Mouse (Mus musculus): ENCODE measurements at regions not wholly inside any gene's neighbourhood (a gene's known extent, or its start where the extent isn't known, plus 50 kb on each side); places are given as distances from the start of the nearest gene placed in this dataset.

GRCm38 (mm10) chr3:123754011-123754610 is 63.5 kb upstream of the Ndst3 start:
- POLR2A ChIA-PET, result no interaction called here
- CTCF ChIA-PET, result no interaction called here

DNA sequence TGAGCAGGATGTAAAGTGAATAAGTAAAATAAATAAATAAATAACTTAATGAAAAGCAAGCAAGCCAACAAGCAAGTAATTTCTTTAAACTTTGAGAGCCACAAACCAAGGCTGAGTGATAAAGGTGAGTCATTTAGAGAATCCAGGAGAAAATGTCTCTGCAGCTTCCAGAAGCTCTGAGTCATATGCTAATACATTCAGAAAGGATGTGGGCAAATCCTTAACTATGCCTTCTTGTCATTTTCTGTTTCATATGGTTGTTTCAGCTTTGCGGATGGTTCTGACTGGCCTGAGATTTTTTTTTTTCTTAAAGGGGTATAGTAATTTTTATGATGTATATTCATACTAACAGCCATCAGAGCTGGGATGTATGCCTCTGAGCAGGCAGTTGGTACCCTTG is 64.3 kb upstream of the Ndst3 start:
- ChIA-PET POLR2A (interaction anchor here in 1 of 4 experiments (1.2 kb wide), 1 partner anchor 247 kb away, joined by 3 read pairs; no protein-coding TSS in a partner anchor), CTCF (interaction anchor here in 1 of 4 experiments (0.6 kb wide), 1 partner anchor 471 kb away, joined by 3 read pairs; no protein-coding TSS in a partner anchor)

DNA sequence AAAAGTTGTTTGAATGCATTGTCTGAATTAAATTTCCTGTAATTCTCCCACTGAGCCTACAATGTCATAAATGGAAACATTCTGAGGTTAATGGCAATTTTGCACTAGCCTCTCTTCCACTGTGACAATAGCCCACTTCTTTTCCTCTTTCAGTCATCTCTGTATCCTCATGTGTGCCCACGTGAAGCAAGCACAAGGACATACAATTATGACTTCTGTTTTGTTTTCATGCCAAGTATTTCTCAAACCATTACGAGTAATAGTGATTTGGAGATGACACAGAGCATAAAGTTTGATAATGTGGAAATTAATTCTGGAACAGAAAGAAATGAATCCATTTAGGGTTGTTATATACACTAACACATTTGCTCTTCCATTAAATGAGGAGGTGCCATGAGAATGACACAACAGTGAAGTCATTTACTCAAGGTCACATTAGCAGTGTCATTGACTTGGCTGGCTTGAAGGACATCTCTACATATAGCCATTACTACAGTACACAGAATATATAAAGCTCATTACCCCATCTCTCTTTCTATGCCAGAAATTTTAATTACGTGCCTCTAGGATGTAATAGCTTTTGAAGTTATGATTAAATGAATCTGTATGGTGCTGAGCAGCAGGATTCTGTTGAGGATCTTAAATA is 75.4 kb upstream of the Ndst3 start:
- CTCF ChIA-PET, result no interaction called here
- POLR2A ChIA-PET, result no interaction called here

GRCm38 (mm10) chr3:123766557-123766913 is 75.9 kb upstream of the Ndst3 start:
- POLR2A ChIA-PET, result no interaction called here
- CTCF ChIA-PET, result no interaction called here

GRCm38 (mm10) chr3:123780507-123780906 is 89.9 kb upstream of the Ndst3 start:
- POLR2A ChIA-PET, result no interaction called here
- CTCF ChIA-PET, result interaction anchor here in 2 of 4 experiments (0.6 to 1.7 kb wide), 4 partner anchors 13 to 1490 kb away, joined by 3 to 7 read pairs (median 6); no protein-coding TSS in a partner anchor

GRCm38 (mm10) chr3:123781581-123781980 is 90.9 kb upstream of the Ndst3 start:
- ChIA-PET POLR2A (no interaction called here), CTCF (no interaction called here)

- POLR2A ChIA-PET, result no interaction called here
- CTCF ChIA-PET, result no interaction called here
Observed at GRCm38 (mm10) chr3:123784127-123784526, 93.5 kb upstream of the Ndst3 start.

DNA sequence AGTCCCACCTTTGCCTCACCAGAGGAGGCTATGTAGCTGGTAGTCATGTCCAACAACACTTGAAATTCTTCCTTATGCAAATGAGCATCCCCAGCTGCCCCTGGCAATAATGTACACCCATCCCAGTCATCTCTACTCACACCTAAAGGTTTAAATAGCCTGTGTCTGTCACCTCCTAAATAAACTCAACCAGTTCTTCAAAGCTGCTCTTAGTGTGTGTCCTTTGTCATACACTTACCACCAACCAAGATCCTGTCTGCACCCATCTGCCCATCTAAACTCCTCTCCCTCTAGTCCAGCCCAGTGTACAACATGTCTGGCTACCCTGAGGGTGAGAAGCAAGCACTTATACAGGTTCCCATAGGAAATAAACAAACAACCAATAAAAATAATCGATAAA is 103.4 kb upstream of the Ndst3 start:
- ChIA-PET POLR2A (no interaction called here), CTCF (no interaction called here)

GRCm38 (mm10) chr3:123805338-123805737 is 114.7 kb upstream of the Ndst3 start:
- CTCF ChIA-PET, result no interaction called here
- POLR2A ChIA-PET, result interaction anchor here in 1 of 4 experiments (1.1 kb wide), 1 partner anchor 297 kb away, joined by 3 read pairs; no protein-coding TSS in a partner anchor

DNA sequence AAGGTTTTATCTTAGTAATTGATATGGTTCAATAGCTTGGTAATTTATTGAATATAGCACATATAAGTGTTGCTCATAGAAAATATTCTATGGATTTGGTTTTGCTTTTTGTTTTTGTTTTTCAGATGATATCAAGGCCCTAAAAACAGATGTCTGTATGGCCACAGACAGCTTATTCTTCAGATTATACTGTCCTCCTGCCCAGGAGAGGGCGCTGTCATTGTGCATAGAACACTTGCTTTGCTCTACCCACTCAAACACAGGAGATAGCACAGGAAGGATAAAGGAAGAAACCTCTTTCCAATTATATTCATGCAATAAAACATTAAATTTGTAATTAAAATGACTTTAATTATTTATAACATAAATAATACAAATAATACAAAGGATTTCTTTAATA is 115.4 kb upstream of the Ndst3 start:
- ChIA-PET CTCF (no interaction called here), POLR2A (interaction anchor here in 1 of 4 experiments (1.1 kb wide), 1 partner anchor 298 kb away, joined by 3 read pairs; no protein-coding TSS in a partner anchor)

GRCm38 (mm10) chr3:123806546-123806945 is 115.9 kb upstream of the Ndst3 start:
- ChIA-PET POLR2A (no interaction called here), CTCF (no interaction called here)

DNA sequence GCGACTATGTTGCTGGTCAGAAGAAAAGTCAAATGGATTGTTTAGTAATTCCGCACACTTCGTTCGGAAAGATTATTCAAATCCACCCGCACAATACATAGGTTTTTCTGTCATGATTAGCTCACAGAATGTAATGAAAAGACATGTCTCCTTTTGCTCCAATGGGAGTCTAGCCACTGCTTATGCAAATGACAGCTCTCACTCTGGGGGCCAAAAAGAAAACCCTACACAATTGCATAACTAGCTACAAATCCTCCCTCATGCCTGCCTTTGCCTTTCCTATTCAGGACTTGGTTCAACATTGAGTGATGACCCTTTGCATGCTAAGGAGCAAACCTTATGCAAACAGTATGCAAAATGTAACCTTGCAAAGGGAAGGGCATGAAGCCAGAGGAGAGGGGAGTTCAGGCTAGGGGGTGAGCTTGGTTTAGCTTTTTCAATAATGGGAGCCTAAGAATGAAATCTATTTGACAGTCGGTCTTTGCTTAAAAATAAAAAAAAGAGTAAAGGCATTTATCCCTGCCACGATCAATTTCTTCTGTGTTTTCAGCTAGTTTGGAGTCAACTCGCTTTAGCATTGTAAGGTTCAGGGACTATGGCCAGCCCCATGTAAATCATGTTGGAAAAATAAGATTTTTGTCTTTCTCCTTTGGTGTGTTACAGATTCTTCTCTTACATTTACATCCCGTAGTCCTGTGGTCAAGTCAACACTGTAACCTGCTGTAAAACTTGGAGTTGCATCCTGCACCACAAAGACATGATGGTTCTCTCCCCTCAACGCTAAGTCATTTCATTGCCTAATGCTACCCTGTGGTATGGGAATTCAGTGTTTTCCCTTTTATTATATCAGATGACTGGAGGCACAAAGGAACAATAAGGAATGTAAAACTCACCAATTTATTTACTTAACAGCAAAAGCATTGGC is 119.6 kb upstream of the Ndst3 start:
- ChIA-PET POLR2A (interaction anchor here in 2 of 4 experiments (1.3 to 1.4 kb wide), 2 partner anchors 302 kb away, joined by 3 to 5 read pairs; no protein-coding TSS in a partner anchor), CTCF (no interaction called here)

- CTCF ChIA-PET, result no interaction called here
- POLR2A ChIA-PET, result interaction anchor here in 2 of 4 experiments (1.3 to 1.4 kb wide), 2 partner anchors 303 kb away, joined by 3 to 5 read pairs; no protein-coding TSS in a partner anchor
Observed at GRCm38 (mm10) chr3:123810943-123811499, 120.4 kb upstream of the Ndst3 start.

DNA sequence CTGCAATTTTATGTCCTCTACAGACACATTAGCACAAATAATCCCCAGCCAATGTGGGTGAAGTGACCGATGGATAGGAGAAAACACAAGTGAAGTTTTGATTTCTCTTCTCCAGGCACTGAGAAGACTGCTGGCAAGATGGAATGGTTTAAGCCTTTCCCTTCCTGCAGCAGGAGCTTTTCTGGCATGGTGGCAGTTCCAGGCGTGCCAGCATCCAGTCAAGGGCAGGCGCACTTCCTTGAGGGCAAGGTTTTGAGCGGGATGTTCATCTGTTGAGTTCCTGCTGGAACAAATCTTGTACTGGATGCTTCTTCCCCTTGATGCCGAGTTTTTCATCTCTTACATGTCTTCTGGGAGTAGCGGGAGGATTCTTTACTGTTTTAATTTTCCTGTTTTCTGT is 138.1 kb upstream of the Ndst3 start:
- ChIA-PET POLR2A (no interaction called here), CTCF (no interaction called here)

DNA sequence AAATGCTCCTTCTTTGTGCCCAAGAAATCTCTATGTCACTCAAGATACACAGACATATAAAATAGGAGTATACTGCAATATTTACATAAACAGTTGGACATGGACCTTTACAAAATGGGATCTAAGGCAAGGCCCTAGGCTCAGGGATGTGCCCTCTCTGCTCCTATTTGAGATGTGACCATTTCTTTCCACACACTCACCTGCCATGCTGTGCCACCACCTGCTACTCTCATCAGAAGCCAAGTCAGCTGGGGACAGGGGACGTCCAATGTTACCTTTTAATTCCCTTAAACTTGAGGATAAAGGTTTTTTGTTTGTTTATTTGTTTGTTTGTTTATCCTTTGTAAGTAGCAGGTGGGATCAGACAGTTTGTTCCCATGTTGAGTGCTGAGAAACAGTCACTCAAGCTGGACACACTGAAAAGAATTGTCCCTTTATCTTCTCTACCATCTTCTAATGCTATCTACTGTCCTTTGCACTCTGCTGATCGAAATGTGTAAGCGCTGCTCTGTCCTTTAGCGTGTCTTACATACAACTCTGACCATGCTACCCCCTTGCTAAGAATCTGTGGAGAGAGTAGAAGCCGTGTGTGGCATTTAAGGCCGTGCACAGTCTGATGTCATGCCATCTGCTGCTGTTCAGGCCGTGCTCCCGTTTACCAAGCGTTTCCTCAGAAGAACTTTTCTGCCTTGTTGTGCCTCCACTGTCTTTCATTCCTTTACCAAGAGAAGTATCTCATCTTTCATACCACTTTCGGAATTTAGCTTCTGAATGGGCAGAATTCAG is 147.9 kb upstream of the Ndst3 start:
- ChIA-PET CTCF (no interaction called here), POLR2A (no interaction called here)

DNA sequence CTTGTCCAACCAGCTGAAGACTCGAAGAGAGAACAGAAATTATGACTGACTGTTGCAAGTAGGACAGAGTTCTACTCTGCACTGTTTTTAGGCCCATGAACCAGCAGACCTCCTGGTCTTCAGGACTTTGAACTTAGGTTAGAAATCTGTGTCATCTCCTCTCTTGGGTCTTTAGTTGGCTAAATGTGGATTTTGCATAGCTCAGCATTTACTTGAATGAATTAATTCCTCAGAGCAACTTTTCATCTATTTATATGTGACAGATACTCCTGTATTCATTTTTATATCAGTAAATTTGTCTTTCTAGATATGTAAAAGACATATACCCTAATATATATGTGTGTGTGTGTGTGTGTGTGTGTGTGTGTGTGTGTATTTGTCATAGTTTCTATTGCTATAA is 155.9 kb upstream of the Ndst3 start:
- ChIA-PET CTCF (no interaction called here), POLR2A (no interaction called here)

DNA sequence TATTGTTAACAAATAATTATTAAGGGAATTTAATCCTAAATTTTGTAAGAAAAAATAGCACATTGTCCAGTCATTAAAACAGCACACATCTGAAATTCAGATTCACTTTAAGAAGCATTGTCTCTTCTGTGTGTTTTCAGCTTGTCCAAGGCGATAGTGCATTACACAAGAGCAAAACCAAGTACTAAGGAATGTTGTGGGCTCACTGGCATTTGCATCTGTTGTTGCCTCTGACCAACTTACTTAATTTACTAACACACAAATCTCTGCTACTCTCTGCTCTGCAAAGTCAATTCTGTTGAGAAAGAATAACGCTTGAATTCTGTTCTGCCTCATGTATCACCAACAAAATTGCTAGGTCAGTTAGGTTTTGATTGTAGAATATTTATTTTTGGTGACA is 158.0 kb upstream of the Ndst3 start:
- ChIA-PET CTCF (no interaction called here), POLR2A (no interaction called here)

DNA sequence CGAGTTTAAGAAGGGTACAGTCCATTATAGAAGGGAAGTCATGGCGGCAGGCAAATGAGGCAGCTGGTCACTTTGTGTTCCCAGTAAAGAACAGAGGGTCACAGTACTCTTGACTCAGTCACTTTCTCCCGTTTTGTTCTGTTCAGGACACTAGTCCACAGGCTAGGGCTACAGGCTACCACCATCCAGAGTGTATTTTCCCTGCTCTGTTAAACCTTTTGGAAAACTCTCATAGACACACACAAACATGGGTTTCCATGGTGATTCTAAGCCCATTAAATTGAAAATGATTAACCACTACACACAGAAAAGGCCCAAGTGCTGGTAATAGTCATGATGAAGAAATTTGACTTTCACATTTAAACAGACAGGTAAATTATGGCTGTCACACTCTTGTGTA is 162.2 kb upstream of the Ndst3 start:
- POLR2A ChIA-PET, result no interaction called here
- CTCF ChIA-PET, result no interaction called here

DNA sequence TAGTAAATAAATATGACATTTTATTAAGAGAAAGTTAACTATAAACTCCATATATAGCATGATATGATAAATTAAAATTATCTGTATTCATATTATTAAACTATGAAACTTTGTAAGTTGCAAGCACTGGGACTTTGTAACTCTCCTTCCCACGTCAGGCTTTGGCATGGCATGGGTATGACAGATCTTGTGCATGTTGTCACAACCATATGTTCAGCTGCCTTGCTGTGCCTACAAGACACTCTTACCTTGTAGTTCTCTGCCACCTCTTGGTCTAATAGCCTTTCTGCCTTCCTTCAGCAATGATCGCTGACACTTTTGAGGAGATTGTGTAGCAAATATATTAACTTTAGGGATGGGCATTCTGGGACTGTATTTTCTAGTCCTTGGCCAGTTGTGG is 183.1 kb upstream of the Ndst3 start:
- ChIA-PET CTCF (no interaction called here), POLR2A (no interaction called here)

GRCm38 (mm10) chr3:123893691-123894090 is 203.0 kb upstream of the Ndst3 start:
- POLR2A ChIA-PET, result interaction anchor here in 1 of 4 experiments (1.7 kb wide), 1 partner anchor 385 kb away, joined by 5 read pairs; no protein-coding TSS in a partner anchor
- CTCF ChIA-PET, result no interaction called here

Measured in embryonic stem cell, embryonic (primary cell).